Mouse (Mus musculus) embryonic stem cell, embryonic (primary cell): ENCODE results near the gene Wrap73.

Experiments
- CTCF ChIA-PET, 4 experiments: fragments of 300-600 bp in 2 of 4; fragments of 350-600 bp in 2 of 4; sonication (Branson Sonifier 250); formaldehyde crosslinking; loops; one replicate each; lab custom pipeline; 2022; ENCODE audit warnings: inconsistent platforms in 2 of 4; lab: Charles Lee
- POLR2A ChIA-PET, 4 experiments: fragments of 300-600 bp in 2 of 4; fragments of 350-600 bp in 2 of 4; sonication (Branson Sonifier 250); formaldehyde crosslinking; loops; one replicate each; lab custom pipeline; 2022; ENCODE audit warnings: antibody characterized with exemption in 4 of 4, inconsistent platforms in 1 of 4; lab: Charles Lee

The Wrap73 gene

DNA sequence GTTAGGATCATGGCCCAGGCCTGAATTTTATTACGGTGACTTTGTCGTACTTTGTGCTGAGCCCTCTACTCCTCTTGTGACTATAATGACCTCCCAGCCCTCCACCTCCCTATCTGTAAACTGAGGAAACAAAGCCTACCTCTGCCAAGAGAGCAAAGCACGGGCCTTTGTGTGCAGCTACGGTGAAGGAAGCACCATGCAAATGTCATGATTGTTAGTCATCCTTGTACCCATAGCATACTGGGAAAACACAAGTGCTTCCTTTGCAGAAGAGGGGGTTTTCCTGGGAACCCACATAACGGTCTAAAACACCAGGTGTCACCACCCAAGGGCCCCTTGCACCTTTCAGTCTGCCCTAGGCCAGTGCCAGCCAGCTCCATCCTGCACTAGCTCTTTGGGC lies 17.0 kb upstream of the Wrap73 start:
- ChIA-PET CTCF (interaction anchor here in 3 of 4 experiments (0.6 to 0.9 kb wide), 4 partner anchors 20 to 1716 kb away, joined by 3 to 5 read pairs (median 4); no protein-coding TSS in a partner anchor), POLR2A (no interaction called here)

DNA sequence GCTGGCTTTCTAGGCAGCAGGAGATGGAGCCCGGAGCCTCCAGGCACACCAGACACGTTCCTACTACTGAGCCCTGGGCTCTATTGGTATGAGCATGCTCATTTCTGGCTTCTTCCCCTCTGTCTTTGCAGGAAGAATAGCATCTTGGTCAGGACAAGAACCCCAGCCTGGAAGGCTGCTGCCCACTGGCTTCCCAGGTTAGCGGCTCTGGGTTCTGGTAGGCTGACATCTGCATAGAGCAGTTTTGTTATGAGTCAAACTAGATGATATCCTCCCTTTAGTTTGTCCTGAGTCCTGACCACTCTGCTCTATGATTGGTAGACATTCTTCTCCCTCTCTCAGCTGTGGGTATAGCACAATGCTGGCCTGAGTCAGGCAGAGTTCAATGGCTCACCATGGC lies 14.9 kb upstream of the Wrap73 start:
- POLR2A ChIA-PET, result no interaction called here
- CTCF ChIA-PET, result interaction anchor here in 1 of 4 experiments (0.5 kb wide), 1 partner anchor 72 kb away, joined by 6 read pairs; no protein-coding TSS in a partner anchor

DNA sequence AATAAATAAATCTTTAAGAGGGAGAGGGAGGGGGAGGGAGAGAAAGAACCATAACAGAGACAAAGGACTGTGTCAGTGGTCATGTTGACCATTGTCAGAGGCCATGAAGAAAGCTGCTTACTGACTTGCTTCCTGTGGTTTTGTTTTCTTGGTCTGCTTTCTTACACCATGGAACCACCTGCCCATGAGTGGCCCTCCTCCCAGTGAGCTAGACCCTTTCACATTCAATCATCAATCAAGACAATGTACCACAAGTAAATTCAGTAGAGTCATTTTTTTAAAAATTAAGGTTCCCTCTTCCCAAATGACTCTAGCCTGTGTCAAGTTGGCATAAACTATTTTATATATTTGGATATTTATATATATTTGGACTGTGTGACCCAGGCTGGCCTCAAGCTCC lies 12.2 kb upstream of the Wrap73 start:
- CTCF ChIA-PET, result interaction anchor here in 1 of 4 experiments (0.6 kb wide), 1 partner anchor 100 kb away, joined by 3 read pairs; no protein-coding TSS in a partner anchor

DNA sequence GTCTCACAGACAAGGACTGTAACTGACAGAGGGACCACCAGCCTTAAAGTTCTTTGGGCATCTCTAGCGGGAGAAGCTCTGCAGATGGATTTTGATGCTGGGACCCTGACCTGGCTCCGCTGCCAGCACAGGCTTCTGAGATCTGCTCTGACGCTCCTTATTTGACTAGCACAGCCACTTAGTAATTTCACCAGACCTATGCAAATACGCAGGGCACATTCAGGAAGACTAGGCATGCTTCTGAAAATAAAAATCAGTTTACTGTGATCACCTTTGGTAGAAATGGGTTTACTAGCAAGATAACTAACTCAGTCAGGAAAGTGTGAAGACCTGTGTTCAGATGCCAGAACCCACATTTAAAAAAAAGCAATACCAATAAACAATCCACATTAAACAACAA lies 10.3 kb upstream of the Wrap73 start:
- POLR2A ChIA-PET, result no interaction called here

More for the DNA sequence above, 12.2 kb upstream of the Wrap73 start:
- POLR2A ChIA-PET, result interaction anchor here in 1 of 4 experiments (1.1 kb wide), 1 partner anchor 24 kb away, joined by 3 read pairs; no protein-coding TSS in a partner anchor

DNA sequence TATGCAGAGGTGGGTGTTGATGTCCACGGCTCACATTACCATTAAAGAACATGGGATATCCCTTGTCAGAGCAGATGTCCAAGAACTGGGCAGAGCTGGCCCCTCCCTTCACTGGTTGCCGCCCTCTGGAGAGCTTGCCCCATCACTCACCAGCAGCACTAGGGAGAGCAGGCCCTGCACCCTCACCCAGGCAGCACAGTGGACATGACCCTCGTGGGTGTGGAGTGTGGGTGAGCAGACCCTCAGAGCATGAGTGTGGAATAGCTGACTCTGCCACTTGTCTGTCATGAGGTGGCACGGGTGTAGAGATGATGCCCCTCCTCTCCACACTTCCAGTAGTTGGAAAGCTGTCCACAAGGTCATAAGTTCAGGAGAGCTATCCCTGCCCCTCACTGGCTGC lies 7.4 kb upstream of the Wrap73 start:
- POLR2A ChIA-PET, result no interaction called here
- CTCF ChIA-PET, result interaction anchor here in 1 of 4 experiments (0.5 kb wide), 1 partner anchor 41 kb away, joined by 5 read pairs; no protein-coding TSS in a partner anchor

More for the DNA sequence above, 10.3 kb upstream of the Wrap73 start:
- CTCF ChIA-PET, result no interaction called here

DNA sequence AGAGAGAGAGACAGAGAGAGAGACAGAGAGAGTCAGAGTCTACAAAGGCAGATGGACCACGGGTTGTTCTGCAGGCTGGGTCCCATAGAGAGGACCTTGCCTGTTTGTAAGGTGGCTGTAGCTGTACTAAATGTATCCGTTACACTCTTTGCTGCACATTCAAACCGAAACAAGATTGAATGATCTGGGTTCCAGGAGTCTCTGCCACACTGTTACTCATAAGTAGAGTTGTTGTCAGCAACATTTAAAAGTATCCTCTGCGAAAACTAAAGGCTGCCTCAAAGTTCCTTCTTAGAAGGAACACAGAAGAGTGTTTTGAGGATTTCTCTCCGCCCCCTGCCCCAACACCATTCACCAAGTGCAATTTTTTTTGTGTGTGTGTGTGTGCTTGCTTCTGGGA lies 5.0 kb upstream of the Wrap73 start:
- CTCF ChIA-PET, result interaction anchor here in 1 of 4 experiments (0.5 kb wide), 1 partner anchor 641 kb away, joined by 4 read pairs; no protein-coding TSS in a partner anchor
- POLR2A ChIA-PET, result no interaction called here

DNA sequence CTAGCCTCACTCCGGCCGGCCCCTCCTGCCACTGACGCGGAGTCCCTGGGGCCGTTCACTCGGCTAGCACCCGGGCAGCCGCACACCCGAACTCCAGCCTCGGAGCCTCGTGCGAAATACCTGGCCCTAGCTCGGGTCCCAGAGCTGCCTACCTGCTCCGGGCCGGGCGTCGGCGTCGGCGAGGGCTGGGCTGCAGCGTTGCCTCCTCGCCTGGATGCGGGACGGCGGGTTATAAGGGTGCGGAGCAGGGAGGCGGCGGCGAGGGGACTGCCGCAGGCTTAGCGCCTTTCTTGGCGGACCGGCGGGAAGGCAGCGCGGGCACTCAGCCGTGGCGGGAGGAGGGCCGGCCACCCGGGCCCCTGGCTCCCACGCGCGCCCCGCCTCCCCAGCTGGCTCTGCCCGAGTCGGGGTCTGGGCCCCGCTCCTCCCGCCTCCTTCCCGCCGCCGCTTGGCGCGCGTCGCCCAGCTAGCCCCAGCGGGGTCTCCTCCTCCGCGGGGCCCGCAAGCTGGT lies 2.4 kb upstream of the Wrap73 start:
- CTCF ChIA-PET, result interaction anchor here in 1 of 4 experiments (1.2 kb wide), 1 partner anchor 46 kb away, joined by 3 read pairs; no protein-coding TSS in a partner anchor
- POLR2A ChIA-PET, result no interaction called here

DNA sequence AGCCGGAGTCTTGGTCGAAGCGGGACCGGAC lies 2.2 kb upstream of the Wrap73 start, which contains the start of gene Trp73:
Gene Trp73, minus strand, starts transcription at position 27 of the 31 bp plus-strand sequence.
- ChIA-PET POLR2A (no interaction called here), CTCF (no interaction called here)

DNA sequence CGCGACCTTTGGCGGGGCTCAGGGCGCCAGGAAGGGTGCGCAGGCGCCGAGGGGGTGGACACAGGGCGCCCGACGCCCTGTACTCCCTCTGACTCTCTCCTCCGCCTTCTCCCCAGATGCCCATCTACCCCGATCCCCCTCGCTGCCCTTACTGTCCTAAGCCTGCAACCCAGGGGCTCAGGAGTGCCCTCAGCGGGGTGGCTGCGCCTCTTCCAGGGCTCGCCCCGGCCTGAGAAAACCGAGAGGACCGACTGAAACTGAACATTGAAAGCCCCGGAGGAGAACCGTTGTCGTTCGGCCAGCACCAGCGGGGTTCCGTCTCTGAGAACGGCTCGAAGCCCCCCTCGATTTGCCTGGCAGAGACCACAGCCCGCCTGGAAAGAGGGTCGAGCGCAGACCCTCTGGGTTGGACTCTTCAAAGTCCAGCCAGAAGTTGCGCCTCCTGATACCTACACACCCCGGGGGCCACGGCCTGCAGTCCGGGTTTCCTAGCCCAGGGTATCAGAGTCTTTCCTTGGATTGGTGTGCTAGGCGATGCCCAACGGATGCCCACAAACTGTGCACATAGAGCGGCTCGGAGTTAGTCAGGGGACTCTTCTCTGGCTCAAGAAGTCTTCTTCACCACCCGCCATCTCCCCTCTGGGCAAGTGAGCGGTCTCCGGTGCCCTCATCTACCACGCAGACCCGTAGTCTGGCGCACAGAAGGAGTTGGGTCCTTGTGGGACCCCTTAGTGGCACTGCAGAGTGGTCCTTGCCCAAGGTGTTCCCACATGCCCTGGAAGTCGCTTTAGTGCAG lies 1.8 kb upstream of the Wrap73 start:
- POLR2A ChIA-PET, result interaction anchor here in 1 of 4 experiments (0.6 kb wide), 1 partner anchor 20 kb away, joined by 4 read pairs; the partner anchor contains the start of gene Tprgl
- CTCF ChIA-PET, result interaction anchor here in 2 of 4 experiments (1.1 to 1.2 kb wide), 2 partner anchors 22 to 114 kb away, joined by 3 to 5 read pairs; partner anchors contain the start of gene Smim1 (in 1 of the 2)

DNA sequence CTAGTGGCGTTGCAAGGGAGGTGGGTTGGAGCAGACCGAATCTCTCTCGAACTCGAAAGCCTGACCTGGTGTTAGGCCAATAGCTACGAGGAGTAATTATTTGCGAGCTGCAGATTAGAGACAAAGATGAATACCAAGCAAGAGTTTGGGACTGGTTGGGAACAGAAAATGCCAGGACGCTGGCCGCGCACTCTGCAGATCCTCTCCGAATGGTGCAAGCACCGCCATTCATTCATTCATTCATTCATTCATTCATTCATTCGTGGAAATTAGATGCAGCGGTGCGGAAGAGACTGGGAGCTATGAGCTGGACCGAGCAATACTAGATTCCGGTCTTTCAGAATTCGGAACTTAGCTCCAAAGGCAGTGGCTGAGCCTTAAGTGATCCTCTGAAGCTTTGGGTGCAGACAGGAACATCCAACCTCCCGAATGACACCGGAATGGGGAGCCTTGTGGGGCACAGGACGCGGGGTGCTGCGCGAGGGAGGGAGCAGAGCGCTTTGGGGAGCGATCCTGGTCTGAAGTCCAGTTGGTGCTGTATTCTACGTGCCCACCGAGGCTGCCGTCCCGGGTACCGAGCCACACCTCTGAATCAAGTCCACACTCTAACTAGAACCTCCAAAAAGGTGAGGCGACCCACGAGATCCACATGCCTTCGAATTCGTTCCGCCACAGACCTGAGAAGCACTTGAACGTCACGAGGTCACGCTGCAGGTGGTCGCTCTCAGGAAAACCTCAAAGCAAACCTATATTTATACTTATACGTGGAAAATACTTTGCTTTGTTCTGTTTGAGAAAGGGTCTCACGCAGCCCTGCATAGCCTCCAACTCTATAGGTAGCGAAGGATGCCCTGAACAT lies 934 bp upstream of the Wrap73 start:
- ChIA-PET CTCF (interaction anchor here in 2 of 4 experiments (1.1 to 1.2 kb wide), 3 partner anchors 21 to 115 kb away, joined by 3 to 5 read pairs (median 3); partner anchors contain the start of gene Smim1 (in 1 of the 2)), POLR2A (interaction anchor here in 1 of 4 experiments (0.6 to 2.2 kb wide), 3 partner anchors 14 to 19 kb away, joined by 3 to 8 read pairs (median 4); partner anchors contain the start of gene Tprgl)

DNA sequence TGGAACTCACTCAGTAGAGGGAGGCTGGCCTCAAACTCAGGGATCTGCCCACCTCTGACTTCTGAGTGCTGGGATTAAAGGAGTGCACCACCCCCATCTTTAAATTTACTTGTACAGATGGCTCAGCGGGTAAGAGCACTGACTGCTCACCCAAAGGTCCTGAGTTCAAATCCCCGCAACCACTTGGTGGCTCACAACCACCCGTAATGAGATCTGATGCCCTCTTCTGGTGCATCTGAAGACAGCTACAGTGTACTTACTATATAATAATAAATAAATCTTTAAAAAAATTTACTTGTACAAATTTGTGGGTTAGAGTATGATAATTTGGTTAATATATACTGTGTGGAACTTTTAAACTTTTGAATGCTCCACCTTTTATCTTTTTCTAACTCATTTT lies 2.5 kb downstream of the Wrap73 start:
- ChIA-PET POLR2A (no interaction called here), CTCF (interaction anchor here in 3 of 4 experiments (0.6 to 2.2 kb wide), 4 partner anchors 74 to 80 kb away, joined by 3 to 6 read pairs (median 3); no protein-coding TSS in a partner anchor)

DNA sequence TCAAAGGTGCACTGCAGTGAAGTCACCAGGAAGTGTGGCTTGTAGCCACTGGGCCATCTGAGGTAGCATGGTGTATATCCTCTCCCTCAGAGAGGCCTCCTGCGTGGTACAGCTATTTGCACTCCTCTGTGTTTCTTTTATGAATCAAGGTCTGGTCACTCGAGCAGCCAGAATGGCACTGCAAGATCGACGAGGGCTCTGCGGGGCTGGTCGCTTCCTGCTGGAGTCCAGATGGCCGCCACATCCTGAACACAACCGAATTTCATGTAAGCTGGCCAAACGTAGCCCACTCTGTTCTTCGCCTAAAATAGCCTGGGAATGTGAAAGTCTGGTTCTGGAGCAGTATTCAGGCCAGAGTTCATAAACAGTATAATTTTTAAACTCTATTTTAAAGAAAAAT lies 4.2 kb downstream of the Wrap73 start:
- POLR2A ChIA-PET, result interaction anchor here in 1 of 4 experiments (2.2 kb wide), 1 partner anchor 12 kb away, joined by 8 read pairs; no protein-coding TSS in a partner anchor
- CTCF ChIA-PET, result interaction anchor here in 2 of 4 experiments (0.7 kb wide), 2 partner anchors 41 to 84 kb away, joined by 3 read pairs; no protein-coding TSS in a partner anchor

DNA sequence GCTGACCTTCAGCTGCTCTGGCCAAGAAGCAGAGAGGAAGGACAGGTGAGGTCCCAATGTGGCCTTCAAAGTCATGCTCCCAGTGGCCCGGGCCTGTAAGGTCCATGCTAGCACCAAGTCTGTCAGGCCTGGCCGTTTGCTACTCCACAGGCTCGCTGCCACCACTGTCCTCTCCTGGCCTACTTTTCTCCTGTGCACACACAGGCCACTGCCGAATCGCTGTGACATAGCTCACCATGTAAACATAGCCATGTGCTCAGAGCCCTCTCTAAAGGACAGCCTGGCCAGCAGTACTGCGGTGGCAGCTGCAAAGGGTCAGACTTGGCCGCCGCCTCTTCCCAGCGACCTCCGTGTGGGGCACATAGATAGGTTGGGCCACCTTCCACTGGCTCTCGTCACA lies 11.9 kb downstream of the Wrap73 start:
- ChIA-PET CTCF (interaction anchor here in 2 of 4 experiments (1.1 to 1.6 kb wide), 5 partner anchors 9 to 128 kb away, joined by 3 to 7 read pairs (median 3); partner anchors contain the start of gene Smim1 (in 1 of the 2)), POLR2A (interaction anchor here in 2 of 4 experiments (0.9 to 1.7 kb wide), 3 partner anchors 9 to 18 kb away, joined by 3 to 4 read pairs (median 4); no protein-coding TSS in a partner anchor)

DNA sequence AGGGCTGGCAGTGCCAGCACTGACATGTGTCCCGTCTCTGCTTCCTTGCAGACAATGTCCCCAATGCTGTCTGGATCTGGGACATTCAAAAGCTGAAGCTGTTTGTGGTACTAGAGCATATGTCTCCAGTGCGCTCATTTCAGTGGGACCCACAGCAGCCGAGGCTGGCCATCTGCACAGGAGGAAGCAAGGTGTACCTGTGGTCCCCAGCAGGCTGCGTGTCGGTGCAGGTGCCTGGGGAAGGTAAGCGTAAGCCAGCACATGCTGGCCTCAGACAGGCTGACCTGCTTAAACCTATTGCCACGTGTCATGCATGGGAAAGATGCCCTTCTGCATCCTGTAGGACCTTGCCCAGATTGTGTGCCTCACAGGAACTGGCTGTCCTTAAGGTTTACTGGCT lies 13.9 kb downstream of the Wrap73 start:
- CTCF ChIA-PET, result no interaction called here
- POLR2A ChIA-PET, result no interaction called here

DNA sequence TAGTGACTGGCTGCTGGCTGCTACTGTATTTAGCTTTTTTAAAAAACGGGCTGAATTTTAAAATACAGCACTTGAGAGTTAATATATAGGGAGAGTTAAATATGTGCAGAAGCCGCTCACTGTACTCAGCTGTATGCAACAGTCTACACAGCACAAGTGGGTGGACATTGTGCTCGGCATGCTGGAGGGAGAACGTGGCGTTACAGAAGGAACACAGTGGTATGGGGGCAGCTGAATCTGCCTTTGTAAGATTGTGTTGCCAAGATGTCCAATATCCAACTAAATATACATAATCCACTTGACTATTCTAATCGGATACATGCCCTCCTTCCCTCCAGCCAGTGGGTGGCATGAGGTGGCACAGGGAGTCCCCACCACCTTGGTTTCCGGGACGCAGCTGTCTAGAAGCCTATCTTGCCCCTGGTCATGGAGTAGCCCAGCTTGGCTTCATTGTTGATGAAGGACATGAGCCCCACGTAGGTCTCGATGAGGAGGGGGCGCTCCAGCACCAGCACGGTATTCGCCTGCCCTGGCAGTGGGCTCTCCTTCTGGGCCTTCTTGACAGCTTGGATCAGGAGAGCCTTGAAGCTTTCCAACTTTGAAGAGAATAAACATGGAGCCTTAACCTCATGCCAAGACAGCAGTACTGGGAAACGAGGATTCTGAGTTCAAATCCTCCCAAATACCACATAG lies 15.9 kb downstream of the Wrap73 start:
- ChIA-PET CTCF (interaction anchor here in 3 of 4 experiments (0.7 to 0.9 kb wide), 3 partner anchors 8 to 132 kb away, joined by 3 to 4 read pairs (median 3); partner anchors contain the start of gene Smim1 (in 1 of the 3)), POLR2A (interaction anchor here in 2 of 4 experiments (1.0 to 2.8 kb wide), 2 partner anchors 11 to 15 kb away, joined by 3 to 8 read pairs; no protein-coding TSS in a partner anchor)

DNA sequence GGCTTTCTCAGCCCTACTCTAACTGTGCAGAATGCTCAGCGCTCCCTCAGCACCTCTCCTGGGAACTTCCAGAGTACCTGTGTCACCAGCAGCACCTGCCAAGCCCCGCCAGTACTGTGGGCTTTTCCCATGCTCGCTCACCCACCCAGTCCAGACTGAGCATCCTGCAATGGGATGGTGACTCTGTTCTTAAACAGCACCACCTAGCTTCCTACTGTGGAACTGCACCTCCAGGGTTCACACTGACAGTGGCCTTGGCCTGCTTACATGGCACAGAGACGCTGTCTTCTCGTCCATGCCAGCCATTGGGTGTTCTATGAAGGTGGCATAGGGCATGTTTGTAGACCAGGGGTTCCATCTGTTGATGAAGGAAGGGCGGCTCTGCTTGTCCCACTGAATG lies 16.8 kb downstream of the Wrap73 start:
- ChIA-PET CTCF (interaction anchor here in 3 of 4 experiments (0.5 to 2.5 kb wide), 23 partner anchors 8 to 1060 kb away, joined by 3 to 13 read pairs (median 4); partner anchors contain the start of genes Arhgef16 (in 1 of the 3), Megf6 (in 1 of the 3) and Smim1 (in 1 of the 3)), POLR2A (interaction anchor here in 3 of 4 experiments (0.5 to 2.8 kb wide), 8 partner anchors 12 to 929 kb away, joined by 3 to 8 read pairs (median 4); partner anchors contain the start of genes Arhgef16 (in 1 of the 3) and Wrap73 (in 1 of the 3))

DNA sequence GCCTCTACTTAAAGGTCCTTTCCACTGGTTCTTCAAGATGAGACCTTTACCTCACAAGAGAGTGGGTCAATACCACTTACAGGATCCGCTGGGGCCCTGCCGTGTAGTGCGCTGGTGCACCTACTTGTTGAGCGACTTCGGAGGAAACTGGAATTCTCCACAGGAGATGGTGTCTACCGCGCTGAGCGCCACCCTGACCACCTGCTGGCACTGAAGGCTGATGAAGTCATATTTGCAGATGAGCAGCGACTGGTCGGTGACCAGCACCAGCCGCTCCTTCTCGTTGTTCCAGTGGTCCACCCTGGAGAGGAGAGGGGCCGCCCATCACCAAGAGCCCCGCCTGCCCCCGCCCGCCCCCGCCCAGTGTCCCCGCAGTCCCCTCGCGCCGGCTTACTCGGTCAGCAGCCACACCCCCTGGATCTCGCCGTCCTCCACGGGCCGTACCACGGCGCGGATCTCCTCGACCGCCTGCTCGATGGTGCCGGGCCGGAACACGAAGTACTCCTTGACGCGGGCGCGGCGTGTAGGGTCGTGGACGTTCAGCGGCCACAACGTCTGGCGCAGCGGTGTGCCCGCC lies 17.9 kb downstream of the Wrap73 start:
- ChIA-PET POLR2A (interaction anchor here (0.5 to 2.8 kb wide), 16 partner anchors 10 to 1671 kb away, joined by 3 to 8 read pairs (median 3); partner anchors contain the start of genes Arhgef16 (in 1 of the 4), Megf6 (in 1 of the 4), Morn1 (in 1 of the 4) and Rer1 (in 1 of the 4)), CTCF (interaction anchor here (0.7 to 2.5 kb wide), 22 partner anchors 12 to 1395 kb away, joined by 3 to 13 read pairs (median 4); partner anchors contain the start of genes Arhgef16 (in 1 of the 4), B230104I21Rik (in 1 of the 4) and Smim1 (in 1 of the 4))
